Mouse (Mus musculus) cortical plate, adult 2 months (tissue): Measurements from ENCODE around the gene Camta1.

Experiments
- CTCF ChIP-seq: fragments of 200-500 bp; IDR thresholded peaks from 2 replicates; pipeline ENCODE4 v1.5.1; 2011; ENCODE audit warnings: mild to moderate bottlenecking, control low read depth, low read length; ENCODE audit not compliant: insufficient read depth; ENCODE audit errors: extremely low read depth
- POLR2A ChIP-seq: fragments of 200-500 bp; IDR thresholded peaks from 2 replicates; pipeline ENCODE4 v1.6.1; 2011; ENCODE audit warnings: mild to moderate bottlenecking, low read length, control low read depth; ENCODE audit not compliant: insufficient read depth; ENCODE audit errors: extremely low read depth

GRCm38 (mm10) chr4:150872139-150872651 is 989.5 kb downstream of the Camta1 start:
- no peak; the same call in 1 of the 2 replicates for TF ChIP-seq POLR2A
- TF ChIP-seq CTCF = no peak
